Mouse (Mus musculus) kidney, postnatal 10 days (tissue): ENCODE data around the gene Slc25a36.

ENCODE experiments used
- DNase-seq: peaks from one replicate; pipeline ENCODE4 v3.0.0; 2021; ENCODE audit warnings: mixed read lengths

Slc25a36 gene

DNA sequence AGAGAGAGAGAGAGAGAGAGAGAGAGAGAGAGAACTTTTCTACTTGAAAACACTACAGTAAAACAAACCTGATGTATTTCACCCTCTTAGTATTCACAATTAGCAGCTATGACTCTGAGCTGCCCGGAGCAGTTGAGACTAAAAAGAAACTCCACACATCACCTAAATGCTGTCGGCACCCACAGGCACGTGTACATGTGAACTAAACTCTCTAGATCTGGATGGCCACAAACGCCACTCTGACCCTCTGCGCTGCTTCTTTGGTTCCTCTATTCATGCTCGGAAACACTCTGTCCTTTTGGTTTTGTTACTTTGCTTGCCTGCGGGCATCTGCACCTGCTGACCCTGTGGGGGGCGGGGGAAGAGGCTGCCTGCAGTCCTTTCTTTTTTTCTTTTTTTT lies 69.3 kb downstream of the Slc25a36 start:
- DNase-seq = no peak

DNA sequence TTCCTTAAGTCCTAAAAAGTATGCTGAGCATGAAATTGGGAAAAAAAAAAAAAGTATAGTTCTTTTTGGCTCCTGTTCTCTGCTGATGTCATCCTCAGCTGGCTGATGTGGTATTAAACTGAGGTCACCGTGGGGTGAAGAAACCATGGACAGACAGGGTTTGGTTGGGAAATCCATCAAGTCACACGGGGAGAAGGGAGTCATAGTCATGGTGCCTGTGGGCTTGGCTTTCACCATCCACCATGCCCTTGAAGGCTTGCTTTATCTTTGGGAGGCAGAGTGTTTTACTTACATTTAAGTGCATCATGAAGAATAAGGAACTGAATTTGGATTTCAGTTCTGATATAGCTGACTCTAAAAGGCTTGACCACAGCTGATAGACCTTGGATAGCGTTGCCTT lies 72.9 kb downstream of the Slc25a36 start:
- no peak for DNase-seq

DNA sequence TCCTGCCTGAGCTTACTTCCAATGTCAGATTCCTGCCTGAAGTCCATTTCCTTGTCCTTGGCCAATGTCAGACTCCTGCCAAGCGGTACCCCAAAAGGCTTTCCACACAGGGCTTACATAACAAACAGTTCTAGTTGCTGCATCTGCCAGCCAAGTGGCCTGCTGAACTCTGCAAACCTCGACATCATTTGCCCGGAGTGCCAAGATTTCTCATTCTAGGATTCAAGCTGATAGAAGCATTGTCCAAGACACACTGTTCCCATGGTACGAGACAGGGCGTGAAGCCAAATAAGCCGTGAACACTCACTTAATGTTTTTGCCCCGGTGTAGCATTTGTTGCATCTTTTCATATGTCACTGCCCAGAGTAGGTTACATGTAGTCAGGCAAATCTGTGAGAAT lies 74.3 kb downstream of the Slc25a36 start:
- no peak for DNase-seq

DNA sequence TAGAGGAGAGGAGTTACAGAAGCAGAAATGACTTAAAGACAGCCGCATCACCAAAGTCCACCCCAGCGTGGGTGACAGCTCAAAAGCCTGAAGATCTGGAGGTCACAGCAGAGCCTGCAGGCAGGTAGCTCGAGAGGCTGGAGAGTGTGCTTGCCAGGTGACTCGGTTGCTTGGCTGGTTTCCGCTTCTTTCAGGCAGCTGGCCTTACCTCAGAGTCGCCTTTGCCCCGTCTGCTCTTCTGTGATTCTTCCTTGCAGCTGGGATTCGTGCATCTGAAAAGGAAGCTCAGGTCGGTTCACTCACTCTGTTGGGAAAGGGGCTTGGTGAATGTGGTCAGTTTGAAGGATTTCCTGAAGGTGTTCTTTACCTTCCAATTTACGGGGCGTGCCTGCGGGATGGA lies 83.6 kb downstream of the Slc25a36 start:
- DNase-seq = no peak

DNA sequence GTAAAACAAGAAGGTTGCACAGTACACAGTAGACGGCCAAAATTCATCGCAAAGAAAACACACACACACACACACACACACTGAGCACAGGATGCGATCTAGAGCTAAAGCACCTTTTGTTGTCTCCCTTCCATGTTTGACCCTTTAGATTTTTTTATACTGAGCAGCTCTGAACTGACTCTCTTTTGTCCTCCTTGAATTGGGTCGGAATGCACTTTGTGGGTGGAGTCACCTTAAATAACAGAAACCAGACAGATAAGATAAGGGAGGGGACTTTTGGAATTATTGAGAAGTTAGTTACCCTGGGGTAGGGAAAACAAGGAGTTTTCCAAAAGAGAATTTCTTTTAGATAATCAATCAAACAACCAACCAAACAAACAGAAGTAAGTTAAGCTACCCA lies 85.0 kb downstream of the Slc25a36 start:
- DNase-seq = no peak
